Mouse (Mus musculus): Measurements from ENCODE around the gene Map1s.

The Map1s gene

GRCm38 (mm10) chr8:70905831-70906736 is at the start of gene Map1s:
Gene Map1s, plus strand, starts transcription at chr8:70905932.
- DNase-seq (ENCODE audit: low read depth, low spot score) = peak; percentile 70

GRCm38 (mm10) chr8:70856028-70856427 is 49.7 kb upstream of the Map1s start:
- no peak for DNase-seq (ENCODE audit: low read depth, low spot score)

GRCm38 (mm10) chr8:70856541-70857197 is 49.1 kb upstream of the Map1s start:
- DNase-seq (ENCODE audit: low read depth, low spot score) = peak; percentile 66

- no peak for DNase-seq (ENCODE audit: low read depth, low spot score)
Observed at GRCm38 (mm10) chr8:70857516-70857915, 48.2 kb upstream of the Map1s start.

- DNase-seq (ENCODE audit: low read depth, low spot score) = no peak
Observed at GRCm38 (mm10) chr8:70862824-70863641, 42.7 kb upstream of the Map1s start, which contains the start of gene Kcnn1. Gene Kcnn1, minus strand, starts transcription at chr8:70863258.

GRCm38 (mm10) chr8:70863956-70864711 is 41.6 kb upstream of the Map1s start:
- no peak for DNase-seq (ENCODE audit: low read depth, low spot score)

GRCm38 (mm10) chr8:70864712-70865221 is 41.0 kb upstream of the Map1s start:
- no peak for DNase-seq (ENCODE audit: low read depth, low spot score)

- peak; percentile 95 for DNase-seq (ENCODE audit: low read depth, low spot score)
Observed at GRCm38 (mm10) chr8:70865350-70866000, 40.3 kb upstream of the Map1s start.

- DNase-seq (ENCODE audit: low read depth, low spot score) = no peak
Observed at GRCm38 (mm10) chr8:70866001-70866520, 39.7 kb upstream of the Map1s start.

- DNase-seq (ENCODE audit: low read depth, low spot score) = no peak
Observed at GRCm38 (mm10) chr8:70866566-70866965, 39.2 kb upstream of the Map1s start.

- DNase-seq (ENCODE audit: low read depth, low spot score) = no peak
Observed at GRCm38 (mm10) chr8:70868559-70869198, 37.1 kb upstream of the Map1s start.

GRCm38 (mm10) chr8:70869199-70869571 is 36.5 kb upstream of the Map1s start:
- DNase-seq (ENCODE audit: low read depth, low spot score) = no peak

GRCm38 (mm10) chr8:70869601-70870041 is 36.1 kb upstream of the Map1s start:
- no peak for DNase-seq (ENCODE audit: low read depth, low spot score)

GRCm38 (mm10) chr8:70871195-70871807 is 34.4 kb upstream of the Map1s start:
- no peak for DNase-seq (ENCODE audit: low read depth, low spot score)

- no peak for DNase-seq (ENCODE audit: low read depth, low spot score)
Observed at GRCm38 (mm10) chr8:70872643-70873363, 32.9 kb upstream of the Map1s start.

GRCm38 (mm10) chr8:70873364-70873985 is 32.3 kb upstream of the Map1s start, which contains the start of gene Ccdc124:
Gene Ccdc124, minus strand, starts transcription at chr8:70873935.
- peak; percentile 92 for DNase-seq (ENCODE audit: low read depth, low spot score)

- no peak for DNase-seq (ENCODE audit: low read depth, low spot score)
Observed at GRCm38 (mm10) chr8:70874441-70874840, 31.3 kb upstream of the Map1s start.

- no peak for DNase-seq (ENCODE audit: low read depth, low spot score)
Observed at GRCm38 (mm10) chr8:70876382-70876781, 29.4 kb upstream of the Map1s start.
